Mouse (Mus musculus) MEL-GATA-1-ER (cell line): Measurements from ENCODE around the gene Nkiras2.
A peak's percentile ranks its signal among the peaks of the same experiment; 100 is the strongest.
"Not testable (repeated sequence)": the region's sequence is repeated elsewhere in the genome, so short reads cannot be mapped to it uniquely, and the experiment has no call there.

Experiments
- DNase-seq: peaks from one replicate; pipeline ENCODE4 v3.0.0-alpha.2; 2012; ENCODE audit warnings: low read depth; ENCODE audit errors: extremely low read depth

The Nkiras2 gene

GRCm38 (mm10) chr11:100618761-100619484 lies at the start of gene Nkiras2:
TSS of gene Nkiras2 (plus strand) at chr11:100619244.
- peak; percentile 74 for DNase-seq

- DNase-seq, result no peak
Measured at GRCm38 (mm10) chr11:100569789-100570188, 49.3 kb upstream of the Nkiras2 start.

GRCm38 (mm10) chr11:100570430-100571201 lies 48.4 kb upstream of the Nkiras2 start:
- no peak for DNase-seq

GRCm38 (mm10) chr11:100571202-100571567 lies 47.9 kb upstream of the Nkiras2 start:
- DNase-seq, result no peak

- no peak for DNase-seq
Measured at GRCm38 (mm10) chr11:100574188-100574587, 44.9 kb upstream of the Nkiras2 start.

- peak; percentile 33 for DNase-seq
Measured at GRCm38 (mm10) chr11:100574708-100575483, 44.1 kb upstream of the Nkiras2 start, which contains the start of gene Cnp. TSS of gene Cnp (plus strand) at chr11:100574904.

GRCm38 (mm10) chr11:100575484-100575855 lies 43.6 kb upstream of the Nkiras2 start:
- DNase-seq, result no peak

- no peak for DNase-seq
Measured at GRCm38 (mm10) chr11:100576256-100576655, 42.8 kb upstream of the Nkiras2 start.

- DNase-seq, result no peak
Measured at GRCm38 (mm10) chr11:100577852-100578599, 41.0 kb upstream of the Nkiras2 start.

GRCm38 (mm10) chr11:100579116-100579799 lies 39.8 kb upstream of the Nkiras2 start:
- no peak for DNase-seq

- no peak for DNase-seq
Measured at GRCm38 (mm10) chr11:100580275-100580674, 38.8 kb upstream of the Nkiras2 start.

GRCm38 (mm10) chr11:100581756-100582155 lies 37.3 kb upstream of the Nkiras2 start:
- peak; percentile 43 for DNase-seq

- not testable (repeated sequence) for DNase-seq
Measured at GRCm38 (mm10) chr11:100582413-100582812, 36.6 kb upstream of the Nkiras2 start.

GRCm38 (mm10) chr11:100582836-100583235 lies 36.2 kb upstream of the Nkiras2 start:
- DNase-seq, result no peak

- DNase-seq, result no peak
Measured at GRCm38 (mm10) chr11:100584561-100584961, 34.5 kb upstream of the Nkiras2 start.

- no peak for DNase-seq
Measured at GRCm38 (mm10) chr11:100585148-100585547, 33.9 kb upstream of the Nkiras2 start.

- no peak for DNase-seq
Measured at GRCm38 (mm10) chr11:100588462-100588861, 30.6 kb upstream of the Nkiras2 start.

- DNase-seq, result no peak
Measured at GRCm38 (mm10) chr11:100592346-100593046, 26.5 kb upstream of the Nkiras2 start.

GRCm38 (mm10) chr11:100594608-100595007 lies 24.4 kb upstream of the Nkiras2 start:
- DNase-seq, result no peak

- no peak for DNase-seq
Measured at GRCm38 (mm10) chr11:100595533-100595932, 23.5 kb upstream of the Nkiras2 start.
